Mouse (Mus musculus): ENCODE results near the gene 2810004N23Rik. TPM values are rescaled to one million over a fixed set of nuclear protein-coding genes. Genes with fewer than 3 reads are reported as not detected.
"Not testable (repeated sequence)": the region's sequence is repeated elsewhere in the genome, so short reads cannot be mapped to it uniquely, and the experiment has no call there.

The 2810004N23Rik gene
- total RNA-seq, 2 experiments from 2014 or later, result 36.7 to 37.0 TPM

DNA sequence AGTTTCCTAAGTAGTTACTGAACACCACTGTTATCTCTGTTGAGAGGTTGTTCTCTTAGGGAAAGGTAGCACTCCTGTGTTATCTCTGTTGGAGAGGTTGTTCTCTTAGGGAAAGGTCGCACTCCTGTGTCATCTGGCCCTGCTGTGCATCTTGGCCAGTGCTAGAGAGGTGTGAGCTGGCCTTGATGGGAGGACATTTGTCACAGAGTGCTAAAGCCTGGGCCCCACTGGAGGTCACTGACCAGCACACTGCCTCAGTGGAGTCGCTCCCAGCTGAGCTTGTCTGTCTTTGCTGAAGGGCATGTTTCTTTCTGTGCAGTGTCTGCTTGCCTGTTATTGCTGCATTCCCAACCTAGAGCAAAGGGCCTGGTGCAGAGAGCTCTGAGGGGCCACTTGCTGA lies 4.2 kb upstream of the 2810004N23Rik start:
- no peak for DNase-seq (ENCODE audit: low spot score in 2 of 2)

DNA sequence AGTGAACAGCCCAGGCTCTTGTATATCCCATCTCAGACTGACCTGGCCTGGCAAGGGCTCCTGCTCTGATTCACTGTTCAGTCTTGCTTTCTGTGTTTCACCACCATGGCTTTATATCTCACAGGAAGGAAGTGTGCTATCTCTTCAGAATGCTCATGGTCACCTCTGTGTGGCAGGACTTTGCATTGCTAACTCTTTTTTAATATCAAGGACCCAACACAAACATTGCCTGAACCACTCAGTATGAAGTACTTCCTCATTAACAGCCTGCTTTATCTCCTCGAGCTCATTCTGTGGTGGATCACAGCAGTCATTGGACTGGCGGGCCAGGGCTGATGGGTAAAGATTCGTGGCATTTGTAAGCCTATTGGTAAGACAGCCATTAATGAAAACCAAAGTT lies 3.7 kb upstream of the 2810004N23Rik start:
- DNase-seq (ENCODE audit: low spot score in 2 of 2), result no peak

DNA sequence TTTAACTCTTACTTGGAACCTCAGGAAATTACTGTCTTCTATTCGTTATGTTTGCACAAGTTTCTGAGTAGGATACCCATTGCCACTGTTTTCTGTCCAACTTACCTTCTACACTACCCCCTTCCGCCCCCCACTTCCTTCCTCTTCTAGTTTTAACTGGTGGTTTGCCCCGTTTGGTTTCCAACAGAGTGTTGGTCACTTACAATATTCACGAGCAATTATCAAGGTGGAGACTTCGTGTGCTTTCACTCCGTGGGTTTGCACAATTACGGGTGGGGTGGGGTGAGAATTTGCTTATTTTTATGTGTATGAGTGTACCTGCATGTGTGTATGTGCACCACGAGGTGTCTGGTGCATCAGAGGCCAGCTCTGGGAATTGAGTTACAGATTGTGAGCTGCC lies 809 bp upstream of the 2810004N23Rik start:
- no peak for DNase-seq (ENCODE audit: low spot score in 2 of 2)

DNA sequence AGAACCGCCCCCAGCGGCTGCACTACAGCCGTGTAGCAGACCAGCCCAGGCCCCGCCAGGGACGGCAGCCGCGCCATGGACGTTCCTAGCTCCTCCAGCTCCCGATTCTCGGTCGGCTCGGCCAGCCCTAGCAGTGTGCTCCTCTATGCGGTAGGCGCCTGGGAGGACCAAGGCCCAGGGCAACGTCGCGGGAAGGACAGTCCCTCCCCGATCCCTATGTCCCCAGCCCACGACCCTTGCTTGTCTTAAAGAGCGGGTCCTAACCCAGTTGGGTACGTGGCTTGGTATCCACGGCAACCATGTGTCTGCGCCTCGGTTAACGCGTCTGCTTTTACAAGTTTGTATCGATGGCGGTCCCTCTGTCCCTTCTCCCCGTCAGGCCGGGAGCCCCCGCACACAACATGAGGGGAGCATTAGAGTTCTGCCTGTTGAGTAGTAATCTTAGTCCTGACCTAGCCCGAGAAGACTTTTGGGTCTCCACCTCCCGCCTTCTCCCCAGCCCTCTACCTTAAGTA lies 300 bp upstream of the 2810004N23Rik start:
- DNase-seq (ENCODE audit: low spot score in 2 of 2), result no peak

DNA sequence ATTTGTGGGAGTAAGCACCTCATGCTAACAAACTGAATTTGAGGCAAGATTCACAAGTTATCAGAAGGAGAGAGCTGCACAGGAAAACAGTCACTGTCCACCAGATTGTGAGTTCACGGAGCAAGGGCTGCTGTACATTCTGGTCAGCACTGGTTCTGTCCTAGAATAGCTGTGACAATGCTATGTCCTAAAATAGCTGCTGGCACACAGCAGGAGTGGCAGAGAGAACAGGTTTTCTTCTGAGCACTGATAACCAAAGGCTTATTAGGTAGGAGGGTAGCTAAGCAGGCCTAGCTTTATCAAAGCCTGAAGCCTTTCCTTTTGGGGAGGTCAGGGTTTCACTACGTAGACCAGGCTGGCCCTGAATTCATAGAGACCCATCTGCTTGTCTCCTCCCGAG lies 2.7 kb downstream of the 2810004N23Rik start:
- no peak for DNase-seq (ENCODE audit: low spot score in 2 of 2)

DNA sequence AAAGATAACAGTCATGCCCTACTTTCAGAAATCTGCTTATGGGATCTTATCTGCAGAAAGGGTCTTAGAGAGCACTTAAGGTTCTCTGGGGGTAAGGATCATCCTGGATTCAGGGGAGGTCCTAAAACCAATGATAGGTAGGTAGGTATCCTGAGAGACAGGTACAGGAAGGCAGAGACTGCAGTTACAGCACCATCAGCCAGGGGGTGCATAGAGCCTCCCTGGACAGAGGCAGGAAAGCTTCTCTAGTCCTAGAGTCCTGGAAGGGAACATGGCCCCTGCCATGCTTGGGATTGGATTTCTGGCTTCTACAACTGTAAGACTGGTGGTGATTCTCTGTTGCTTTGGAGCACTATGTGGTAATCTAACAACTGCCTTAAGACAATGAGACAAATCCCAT lies 3.5 kb downstream of the 2810004N23Rik start:
- DNase-seq (ENCODE audit: low spot score in 2 of 2), result no peak

DNA sequence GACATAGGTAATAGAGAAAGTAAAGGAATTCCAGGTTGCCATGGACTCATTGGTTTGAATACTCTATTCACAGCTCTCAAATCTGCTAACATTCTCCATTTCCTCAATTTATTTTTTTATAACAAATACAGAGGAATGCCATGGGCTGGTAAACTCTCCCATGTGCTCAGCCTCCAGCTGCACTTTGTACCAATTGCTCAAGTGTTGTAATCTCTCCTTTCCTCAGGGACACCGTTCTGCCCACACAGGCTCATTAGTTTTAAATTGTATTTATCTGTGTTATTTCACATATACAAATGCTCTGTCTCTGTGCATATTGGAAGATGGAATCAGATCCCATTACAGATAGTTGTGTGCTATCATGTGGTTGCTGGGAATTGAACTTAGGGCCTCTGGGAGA lies 9.4 kb downstream of the 2810004N23Rik start:
- no peak for DNase-seq (ENCODE audit: low spot score in 2 of 2)

DNA sequence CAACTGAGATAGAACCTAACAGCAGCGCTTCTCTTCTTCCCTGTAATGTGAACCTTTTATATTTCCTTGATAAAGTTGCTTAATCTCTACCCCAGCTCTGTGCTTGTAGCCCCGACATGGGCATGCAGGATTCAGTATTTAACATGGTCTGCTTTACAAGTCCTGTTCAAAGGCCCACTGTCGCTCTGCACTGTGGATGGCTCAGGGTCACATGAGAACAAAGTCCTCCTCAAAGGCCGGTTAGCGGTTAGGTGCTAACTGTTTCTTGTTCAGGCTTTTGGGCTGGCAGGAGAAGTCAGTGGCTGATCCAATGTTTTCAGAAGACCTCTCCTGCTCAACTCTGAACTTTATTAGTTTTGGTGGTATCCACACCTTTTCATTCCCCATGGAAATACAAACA lies 17.3 kb downstream of the 2810004N23Rik start:
- DNase-seq (ENCODE audit: low spot score in 2 of 2), result no peak

DNA sequence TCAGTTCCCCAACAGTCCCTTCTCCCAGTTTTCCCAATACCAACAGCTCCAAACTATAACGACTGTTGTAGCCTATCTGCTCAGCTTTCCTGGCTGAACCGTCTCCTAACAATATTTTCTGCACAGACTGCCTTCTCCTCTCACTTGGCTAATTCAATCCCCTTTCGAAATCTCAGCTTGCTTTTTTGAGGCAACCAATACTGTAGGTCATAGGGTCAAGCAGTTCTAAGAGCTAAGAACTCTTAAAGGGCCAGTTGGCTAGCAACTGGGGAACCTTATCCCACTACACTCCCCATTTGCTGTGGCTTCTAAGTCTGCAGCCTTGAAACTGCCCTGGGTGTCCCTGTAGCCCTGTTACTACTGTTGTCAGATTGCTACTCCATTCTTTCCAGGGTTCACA lies 17.8 kb downstream of the 2810004N23Rik start:
- no peak for DNase-seq (ENCODE audit: low spot score in 2 of 2)

DNA sequence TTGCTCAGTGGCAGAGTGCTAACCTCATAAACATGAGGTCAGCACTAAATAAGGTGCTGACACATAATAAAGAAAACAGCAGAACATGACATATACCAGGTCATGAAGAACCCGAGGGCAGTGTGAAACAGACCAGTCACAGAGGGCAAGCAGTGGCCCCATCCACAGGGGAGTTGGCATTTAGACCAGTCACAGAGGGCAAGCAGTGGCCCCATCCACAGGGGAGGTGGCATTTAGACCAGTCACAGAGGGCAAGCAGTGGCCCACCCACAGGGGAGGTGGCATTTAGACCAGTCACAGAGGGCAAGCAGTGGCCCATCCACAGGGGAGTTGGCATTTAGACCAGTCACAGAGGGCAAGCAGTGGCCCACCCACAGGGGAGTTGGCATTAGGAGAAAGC lies 20.0 kb downstream of the 2810004N23Rik start:
- DNase-seq (ENCODE audit: low spot score in 2 of 2), result not testable (repeated sequence)

DNA sequence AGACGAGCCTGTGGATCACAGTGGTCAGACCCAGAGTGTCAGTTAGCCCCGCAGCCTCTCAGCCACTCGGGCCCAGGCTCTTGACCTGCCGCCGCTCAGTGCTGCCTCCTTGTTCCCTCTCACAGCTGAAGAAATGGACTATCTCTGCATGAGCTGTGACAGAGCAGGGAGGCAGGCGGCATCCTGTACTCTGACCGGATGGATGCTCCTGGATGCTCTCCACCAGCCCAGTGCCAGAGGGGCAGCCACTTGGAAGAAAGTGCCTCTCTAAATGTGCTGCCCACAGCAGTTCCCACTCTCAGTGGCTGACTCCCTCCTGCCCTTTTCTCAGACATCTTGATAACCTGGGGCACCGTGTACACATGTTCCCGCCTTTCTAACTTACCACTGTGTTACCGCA lies 21.1 kb downstream of the 2810004N23Rik start:
- no peak for DNase-seq (ENCODE audit: low spot score in 2 of 2)

DNA sequence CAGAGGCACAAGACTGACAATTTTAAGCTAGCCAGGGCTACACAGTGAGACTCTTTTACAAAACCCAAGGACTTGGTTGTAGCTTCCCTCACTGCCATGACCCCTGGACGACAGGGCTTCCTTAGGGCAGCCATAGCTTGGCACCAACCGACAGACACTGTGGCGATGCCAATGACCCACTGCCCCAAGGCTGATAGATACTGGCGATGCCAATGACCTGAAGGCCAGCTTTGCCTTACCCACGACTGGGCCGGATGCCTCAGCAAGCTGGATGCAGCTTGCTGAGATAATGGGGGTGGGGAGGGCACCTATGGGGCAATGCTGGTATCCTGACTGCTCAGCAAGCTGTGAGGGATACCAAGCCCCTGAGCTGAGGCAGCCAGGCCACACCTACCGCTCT lies 22.0 kb downstream of the 2810004N23Rik start:
- DNase-seq (ENCODE audit: low spot score in 2 of 2), result no peak

DNA sequence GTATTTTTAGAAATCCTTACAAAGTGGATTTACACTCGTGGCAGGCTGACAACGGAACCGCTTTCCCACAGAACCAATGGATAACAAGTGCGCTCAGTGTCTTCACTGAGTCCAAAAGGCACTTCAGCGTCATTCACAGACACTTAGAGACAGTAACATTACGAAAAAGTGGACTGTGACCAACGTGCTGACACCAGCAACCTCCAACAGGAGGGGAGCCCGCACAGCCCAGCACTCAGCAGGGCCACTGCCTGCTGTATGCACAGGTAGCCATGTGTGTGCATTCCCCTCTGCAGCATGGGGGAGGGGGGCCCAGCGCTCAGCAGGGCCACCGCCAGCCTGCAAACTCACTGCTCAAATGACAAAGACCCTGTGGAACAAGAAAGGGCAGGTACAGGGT lies 23.5 kb downstream of the 2810004N23Rik start:
- DNase-seq (ENCODE audit: low spot score in 2 of 2), result no peak

DNA sequence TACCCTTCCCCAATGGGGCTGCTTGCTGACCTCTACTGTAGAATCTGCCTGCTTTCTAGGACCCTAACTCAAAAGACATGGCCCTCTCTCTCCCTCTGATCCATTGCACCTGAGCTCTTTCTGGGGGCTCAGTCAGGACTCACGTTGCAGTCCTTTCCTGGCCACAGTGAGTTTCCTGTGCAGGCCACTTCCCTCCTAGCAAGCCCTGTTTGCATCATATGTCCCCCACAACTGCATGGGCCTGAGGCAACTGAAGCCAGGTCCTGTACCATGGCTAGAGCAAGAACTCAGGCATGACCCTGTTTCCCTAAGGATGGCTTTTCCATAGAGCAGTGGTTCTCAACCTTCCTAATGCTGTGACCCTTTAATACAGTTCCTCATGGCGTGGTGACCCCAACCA lies 25.0 kb downstream of the 2810004N23Rik start:
- DNase-seq (ENCODE audit: low spot score in 2 of 2), result no peak

DNA sequence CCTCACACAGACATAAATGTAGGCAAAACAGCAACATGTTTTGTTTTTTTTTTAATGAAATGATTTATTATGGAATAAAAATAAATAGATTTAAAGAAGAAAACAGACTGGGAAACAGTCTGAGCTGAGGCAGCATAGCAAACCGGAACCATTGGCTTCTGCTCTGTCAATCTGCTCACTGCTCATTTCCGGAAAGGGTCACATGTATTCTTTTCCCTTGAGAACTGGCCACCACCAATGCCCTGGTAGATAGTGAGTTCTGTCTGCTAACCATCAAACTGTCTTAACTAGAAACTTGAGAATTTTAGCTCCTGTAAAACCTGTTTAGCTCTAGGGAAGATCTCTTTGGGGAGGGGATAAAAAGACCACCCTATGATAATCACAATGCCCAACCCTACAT lies 26.0 kb downstream of the 2810004N23Rik start:
- DNase-seq (ENCODE audit: low spot score in 2 of 2), result no peak

DNA sequence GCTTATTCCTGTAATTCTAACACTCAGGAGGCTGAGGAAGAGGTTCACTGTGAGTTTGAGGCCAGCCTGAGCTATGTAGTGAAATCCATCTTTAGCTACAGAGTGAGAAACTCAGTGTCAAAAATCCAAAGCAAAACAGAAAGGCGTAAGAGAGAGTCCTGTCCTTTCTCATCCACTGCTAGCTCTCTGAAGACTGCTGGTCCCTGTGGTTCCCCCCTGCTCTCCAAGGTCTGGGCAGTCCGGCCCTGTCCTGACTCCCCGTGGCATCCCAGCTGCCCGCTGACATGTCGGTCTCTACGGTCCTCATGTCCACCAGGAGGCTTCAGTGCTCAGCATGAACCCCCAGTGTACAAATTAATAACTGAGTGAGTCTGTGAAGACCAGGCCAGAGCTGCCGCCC lies 26.6 kb downstream of the 2810004N23Rik start:
- no peak for DNase-seq (ENCODE audit: low spot score in 2 of 2)

DNA sequence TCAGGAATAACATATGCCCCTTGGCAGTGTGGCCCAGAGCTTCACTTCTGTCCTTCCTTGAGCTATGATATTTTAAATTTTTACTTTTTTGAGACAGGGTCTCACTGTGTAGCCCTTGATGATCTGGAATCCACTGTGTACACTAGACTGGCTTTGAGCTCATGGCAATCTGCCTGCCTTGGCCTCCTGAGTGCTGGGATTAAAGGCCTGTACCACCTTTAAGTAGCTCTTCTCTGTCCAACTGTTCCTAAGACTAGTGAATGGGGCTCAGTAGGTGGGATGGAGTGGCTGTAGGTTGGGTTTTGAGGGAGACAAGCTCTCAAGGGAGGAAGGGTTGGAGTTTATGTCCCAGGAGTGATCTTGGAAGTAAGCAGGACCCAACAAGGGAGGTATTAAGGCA lies 27.1 kb downstream of the 2810004N23Rik start:
- DNase-seq (ENCODE audit: low spot score in 2 of 2), result no peak

DNA sequence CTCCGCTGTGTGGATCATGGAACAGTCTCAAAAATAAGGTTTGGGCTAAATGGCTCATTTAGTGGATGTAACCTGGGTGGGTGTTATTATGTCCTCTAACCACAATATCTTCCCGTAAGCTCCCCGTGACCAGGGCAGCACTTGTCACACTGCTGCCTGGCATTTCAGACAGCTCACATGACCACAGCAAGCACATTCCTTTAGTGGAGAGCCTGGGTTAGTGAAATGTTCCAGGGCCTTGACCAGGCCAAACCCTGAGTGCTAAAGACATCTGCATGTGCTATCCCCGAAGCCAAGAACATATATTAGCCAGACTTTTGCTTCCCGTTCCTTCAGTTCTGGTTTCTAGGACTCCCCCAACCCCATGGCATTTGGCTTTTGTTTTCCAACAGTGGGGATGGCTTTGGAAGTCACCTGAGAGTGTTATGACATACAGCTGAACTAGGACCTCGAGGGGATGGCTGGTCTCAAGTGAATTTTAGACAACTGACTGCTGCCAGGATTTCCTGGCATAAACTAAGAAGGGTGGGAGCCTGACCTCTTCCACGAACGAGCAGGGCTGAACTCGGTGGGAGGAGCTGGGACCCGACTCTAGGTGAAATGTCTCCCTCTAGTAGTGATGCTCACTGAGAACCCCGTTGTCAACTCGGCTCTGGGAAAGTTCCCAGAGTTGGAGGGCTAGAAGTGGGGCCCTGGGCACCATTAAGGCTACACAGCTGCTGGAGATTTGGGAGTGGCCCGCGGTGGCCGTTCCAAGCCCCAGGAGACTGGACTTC lies 29.3 kb downstream of the 2810004N23Rik start:
- DNase-seq (ENCODE audit: low spot score in 2 of 2), result no peak

DNA sequence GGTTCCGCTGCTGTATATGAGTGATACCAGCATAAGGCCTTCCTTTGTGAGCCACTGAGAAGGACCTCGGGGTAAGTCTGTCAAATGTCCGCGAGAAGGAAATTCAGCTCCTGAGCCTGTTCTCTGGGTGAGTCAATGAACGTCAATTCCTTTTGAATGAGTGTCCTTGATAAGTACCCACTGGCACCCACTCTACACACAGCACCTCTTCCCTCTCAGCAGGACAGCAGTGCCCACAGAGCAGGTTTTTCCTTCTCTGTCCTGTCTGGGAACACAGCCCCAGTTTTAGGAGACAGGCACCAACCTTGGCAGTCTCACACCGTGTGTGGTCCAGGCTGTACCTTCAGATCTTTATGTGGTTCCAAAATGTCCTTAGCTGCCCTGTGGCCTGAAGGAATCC lies 31.0 kb downstream of the 2810004N23Rik start:
- no peak for DNase-seq (ENCODE audit: low spot score in 2 of 2)

DNA sequence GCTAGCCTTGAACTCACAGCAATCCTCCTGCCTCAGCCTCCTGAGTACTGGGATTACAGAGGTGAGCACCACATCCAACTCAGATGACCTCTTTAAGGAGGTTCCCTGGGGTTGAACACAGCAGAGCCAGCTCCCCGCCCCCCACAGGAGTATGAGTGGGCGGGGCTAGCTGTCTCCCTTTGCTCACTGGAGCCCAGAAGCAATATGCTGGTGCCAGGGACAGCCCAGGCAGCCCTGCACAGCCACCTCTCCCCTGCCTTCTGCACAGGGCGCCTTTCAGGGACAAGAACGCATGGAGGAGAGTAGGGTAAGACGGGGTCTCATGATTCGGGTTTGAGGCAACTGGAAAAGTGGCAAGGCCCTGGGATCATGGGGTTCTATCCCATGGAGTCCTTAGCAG lies 31.4 kb downstream of the 2810004N23Rik start:
- no peak for DNase-seq (ENCODE audit: low spot score in 2 of 2)

DNA sequence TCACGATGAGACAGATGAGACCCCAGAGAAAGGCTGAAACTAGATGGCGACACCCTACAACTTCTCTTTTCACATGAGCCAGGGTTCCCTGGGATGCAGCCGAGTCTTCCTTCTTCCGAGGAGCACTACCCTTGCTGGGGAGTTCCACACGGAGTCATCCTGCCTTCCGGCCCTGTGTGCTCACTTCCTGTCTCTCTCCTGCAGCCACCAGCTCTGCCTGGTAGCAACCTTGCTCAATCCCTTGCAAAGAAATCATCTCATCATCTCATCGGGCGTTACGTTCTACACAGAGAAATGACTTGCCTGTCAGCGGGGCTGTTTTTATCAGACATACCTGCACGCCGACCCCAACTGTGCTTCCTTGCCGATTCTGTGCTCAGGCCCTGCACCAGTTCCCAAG lies 32.9 kb downstream of the 2810004N23Rik start:
- no peak for DNase-seq (ENCODE audit: low spot score in 2 of 2)

DNA sequence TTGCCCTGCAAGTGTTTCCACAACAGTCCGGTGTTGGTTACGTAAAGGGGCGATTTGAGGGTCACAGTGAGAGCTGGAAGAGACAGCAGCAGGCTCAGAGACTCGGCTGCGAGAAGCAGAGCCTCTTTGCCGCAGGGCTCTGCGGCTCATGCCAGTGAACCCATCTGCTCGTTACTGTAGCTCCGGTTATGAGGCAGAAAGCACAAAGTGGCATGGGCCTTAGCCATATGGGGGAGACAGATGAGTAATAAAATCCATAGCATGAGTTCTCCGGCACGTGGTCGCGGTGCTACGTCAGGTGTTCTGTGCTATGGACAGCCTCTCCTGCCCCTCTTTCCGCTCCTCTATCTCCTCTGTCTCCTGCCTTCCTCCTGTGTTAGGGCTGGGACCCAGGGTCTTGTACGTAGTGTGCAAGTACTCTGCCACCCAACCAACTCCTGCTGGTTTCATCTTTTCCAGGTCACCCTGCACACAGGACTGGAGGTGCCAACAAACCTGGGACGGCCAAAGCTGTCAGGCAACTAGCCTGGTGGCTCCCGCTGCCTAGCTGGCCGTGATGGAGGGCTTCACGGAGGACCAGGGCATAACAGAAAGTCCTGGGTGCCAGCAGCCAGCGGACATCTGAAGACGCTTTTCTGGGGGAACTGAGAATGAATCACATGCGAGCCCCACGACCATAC lies 34.2 kb downstream of the 2810004N23Rik start:
- no peak for DNase-seq (ENCODE audit: low spot score in 2 of 2)

DNA sequence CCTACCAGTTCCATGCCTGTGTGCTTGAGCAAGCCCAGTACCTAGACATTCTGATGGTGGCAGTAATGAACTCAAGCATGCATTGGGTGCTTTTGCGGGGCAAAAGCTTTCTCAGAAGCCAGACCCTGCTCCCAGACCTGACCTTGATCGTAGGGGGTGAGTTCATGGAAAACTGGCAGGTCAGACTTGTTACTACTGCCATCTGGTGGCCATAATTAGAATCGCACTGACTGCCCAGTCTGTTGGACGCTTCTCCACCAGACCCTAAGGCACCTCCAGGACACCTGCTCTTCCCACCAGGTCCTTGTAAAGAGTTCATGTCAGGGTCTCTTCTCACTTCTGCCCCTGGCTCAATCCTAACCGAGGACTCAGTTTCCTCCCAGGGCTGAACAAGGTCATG lies 35.5 kb downstream of the 2810004N23Rik start:
- DNase-seq (ENCODE audit: low spot score in 2 of 2), result peak in 1 of 2 experiments; percentile 46

Measured in gastrocnemius, postnatal 4 days (tissue).